Mouse (Mus musculus) liver, adult 2 months (tissue): Measurements from ENCODE around the gene Tsfm. TPM values are rescaled to one million over a fixed set of nuclear protein-coding genes. Genes with fewer than 3 reads are reported as not detected.

Experiments
- DNase-seq: peaks from one replicate; pipeline ENCODE4 v3.0.0-alpha.2; 2011; ENCODE audit warnings: low read depth, low spot score; ENCODE audit errors: extremely low read depth
- H3K27ac ChIP-seq: fragments of 200-500 bp; replicated peaks from 2 replicates; pipeline ENCODE4 v1.5.1; 2012; ENCODE audit warnings: low read depth, mild to moderate bottlenecking, control low read depth, inconsistent platforms, low read length; ENCODE audit not compliant: insufficient read depth
- H3K27me3 ChIP-seq: fragments of 200-500 bp; 2 replicates; pipeline ENCODE4 v1.6.1; 2012; ENCODE audit warnings: mild to moderate bottlenecking, moderate library complexity, low read length, inconsistent platforms; ENCODE audit not compliant: control insufficient read depth, insufficient read depth
- H3K36me3 ChIP-seq: fragments of 200-500 bp; 2 replicates; pipeline ENCODE4 v1.6.1; 2012; ENCODE audit warnings: low read length, inconsistent platforms; ENCODE audit not compliant: control insufficient read depth, insufficient read depth
- H3K4me1 ChIP-seq: fragments of 200-500 bp; 2 replicates; pipeline ENCODE4 v1.6.1; 2011; ENCODE audit warnings: low read length; ENCODE audit not compliant: control insufficient read depth, insufficient read depth
- H3K4me3 ChIP-seq: fragments of 200-500 bp; 2 replicates; pipeline ENCODE4 v1.5.1; 2011; ENCODE audit warnings: low read depth, mild to moderate bottlenecking, control low read depth, low read length, moderate library complexity; ENCODE audit not compliant: insufficient read depth
- H3K79me2 ChIP-seq: fragments of 200-500 bp; 2 replicates; pipeline ENCODE4 v1.6.1; 2012; ENCODE audit warnings: inconsistent platforms, mild to moderate bottlenecking, low read length, moderate library complexity; ENCODE audit not compliant: control insufficient read depth, insufficient read depth
- H3K9ac ChIP-seq: fragments of 200-500 bp; 2 replicates; pipeline ENCODE4 v1.6.1; 2012; ENCODE audit warnings: low read depth, mild to moderate bottlenecking, control low read depth, inconsistent platforms, low read length
- CTCF ChIP-seq: fragments of 200-500 bp; IDR thresholded peaks from 2 replicates; pipeline ENCODE4 v1.5.1; 2011; ENCODE audit warnings: low read depth, low read length, control low read depth
- POLR2A ChIP-seq: fragments of 200-500 bp; IDR thresholded peaks from 2 replicates; pipeline ENCODE4 v1.6.1; 2011; ENCODE audit warnings: low read length, control low read depth; ENCODE audit not compliant: insufficient read depth; ENCODE audit errors: extremely low read depth
- WGBS: fragments of 180-500 bp; shearing (Covaris S2); methylation state at CpG from one replicate; pipeline ENCODE4 v1.1.7; 2018; 5-methylcytosine and 5-hydroxymethylcytosine counted together
- polyA plus RNA-seq: library from polyadenylated mRNA; depleted of rRNA; stranded (reverse); fragments of >200 nt; gene quantifications from 2 replicates; pipeline ENCODE4 v1.2.3, GENCODE M21; 2012
- total RNA-seq: library from RNA; depleted of rRNA; stranded (reverse); fragments of >200 nt; gene quantifications from 2 replicates; pipeline ENCODE4 v1.2.3, GENCODE M21; 2014

Tsfm gene
- total and polyA plus RNA-seq, 2 experiments = 17.4 to 21.6 TPM

- no peak for TF ChIP-seq POLR2A
- no peak for TF ChIP-seq CTCF
- Histone ChIP-seq H3K79me2 (no peaks in the 10 kb centered on the region), H3K27me3 (no peaks in the 10 kb centered on the region), H3K9ac (no peak overlapping the region), H3K27ac (no peak overlapping the region), H3K4me3 (no peak overlapping the region), H3K36me3 (no peaks in the 10 kb centered on the region), H3K4me1 (peaks cover 2% of the 10 kb centered on the region; the same call in 1 of the 2 replicates)
- WGBS = 38% methylated on average over 7 of the region's 7 CpGs
- no peak for DNase-seq
These were observed 57.7 kb downstream of the Tsfm start for GRCm38 (mm10) chr10:126972988-126973387.

- Histone ChIP-seq H3K27ac (no peak overlapping the region), H3K4me1 (no peaks in the 10 kb centered on the region), H3K27me3 (no peaks in the 10 kb centered on the region), H3K9ac (no peak overlapping the region), H3K4me3 (no peak overlapping the region), H3K79me2 (no peaks in the 10 kb centered on the region), H3K36me3 (no peaks in the 10 kb centered on the region)
- no peak for DNase-seq
- TF ChIP-seq CTCF (no peak), POLR2A (no peak)
- 63% methylated on average over 13 of the region's 13 CpGs for WGBS
These were observed 58.5 kb downstream of the Tsfm start for GRCm38 (mm10) chr10:126972051-126972725.

GRCm38 (mm10) chr10:126971363-126972050, 59.1 kb downstream of the Tsfm start:
- Histone ChIP-seq H3K9ac (no peak overlapping the region), H3K27ac (peak overlapping the region; percentile 37; the same call in 1 of the 2 replicates), H3K4me3 (no peak overlapping the region), H3K79me2 (no peaks in the 10 kb centered on the region), H3K4me1 (no peaks in the 10 kb centered on the region), H3K36me3 (no peaks in the 10 kb centered on the region), H3K27me3 (no peaks in the 10 kb centered on the region)
- TF ChIP-seq CTCF = no peak
- TF ChIP-seq POLR2A = no peak
- DNase-seq = no peak
- 28% methylated on average over 12 of the region's 12 CpGs for WGBS

- Histone ChIP-seq H3K79me2 (no peaks in the 10 kb centered on the region), H3K4me1 (no peaks in the 10 kb centered on the region), H3K4me3 (no peak overlapping the region), H3K36me3 (no peaks in the 10 kb centered on the region), H3K27me3 (no peaks in the 10 kb centered on the region), H3K9ac (no peak overlapping the region), H3K27ac (no peak overlapping the region)
- no peak for DNase-seq
- TF ChIP-seq CTCF (no peak), POLR2A (no peak)
- WGBS = 90% methylated on average over 8 of the region's 8 CpGs
These were observed 66.8 kb downstream of the Tsfm start for GRCm38 (mm10) chr10:126963821-126964220.

- WGBS = 58% methylated on average over 6 of the region's 6 CpGs
- no peaks in the 10 kb centered on the region for H3K27me3 ChIP-seq
- no peaks in the 10 kb centered on the region for H3K36me3 ChIP-seq
- 0 out of 2 replicates have a peak, but pooled peaks cover under 1% of the 10 kb centered on the region for H3K4me1 ChIP-seq
- H3K9ac ChIP-seq = no peak overlapping the region
- no peak overlapping the region for H3K27ac ChIP-seq
- DNase-seq = no peak
- H3K79me2 ChIP-seq = no peaks in the 10 kb centered on the region
- TF ChIP-seq CTCF (no peak), POLR2A (no peak)
- no peak overlapping the region for H3K4me3 ChIP-seq
These were observed 67.7 kb downstream of the Tsfm start for GRCm38 (mm10) chr10:126962966-126963330.
